Mouse (Mus musculus): Measurements from ENCODE around the gene Rgl1.

- TF ChIP-seq POLR2A (IDR thresholded peaks at IDR 0.05; ENCODE audit: control insufficient read depth, extremely low read depth, insufficient read depth, low read length, poor library complexity) (no peak), CTCF (IDR thresholded peaks at IDR 0.05; ENCODE audit: borderline replicate concordance, control insufficient read depth, extremely low read depth, insufficient read depth, low read length, poor library complexity) (no peak)
Observed at GRCm38 (mm10) chr1:152549061-152549738, 217.0 kb downstream of the Rgl1 start.
